Mouse (Mus musculus): Measurements from ENCODE around the gene Ppm1h. TPM values are rescaled to one million over a fixed set of nuclear protein-coding genes. Genes with fewer than 3 reads are reported as not detected.

Gene Ppm1h
- total and polyA plus RNA-seq, 3 experiments: 1.2 to 1.3 (median 1.3) TPM

DNA sequence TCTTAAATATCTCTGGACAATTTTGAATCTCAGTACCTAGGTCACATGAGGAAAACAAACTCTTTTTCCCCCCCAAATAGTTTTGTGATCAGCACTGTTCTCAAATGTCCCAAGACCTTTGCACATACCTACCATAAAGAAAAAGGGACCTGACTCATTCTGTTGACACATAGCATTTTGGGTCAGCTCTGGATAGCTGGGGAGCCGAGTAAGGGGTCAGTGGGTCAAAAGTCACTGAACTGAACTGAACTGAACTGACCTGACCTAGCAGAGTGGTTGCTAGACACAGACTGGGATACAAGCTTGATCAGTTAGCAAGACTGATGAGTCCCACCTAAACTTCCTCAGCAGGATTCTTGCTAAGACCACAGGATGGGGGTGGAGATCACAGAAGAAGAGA is 6.7 kb downstream of the Ppm1h start:
- no peaks in the 10 kb centered on the region for H3K79me2 ChIP-seq (replicated peaks; ENCODE audit: control insufficient read depth, extremely low read depth, insufficient read depth, poor library complexity, severe bottlenecking)
- in situ Hi-C loops (cut with MboI; ENCODE audit: low pct_ligation_motif_present, low pct_unique_long_range_greater_than_20kb, low sequenced_read_pairs) (no loop called here), dilution Hi-C loops (cut with MboI; ENCODE audit: extremely low pct_ligation_motif_present, extremely low pct_unique_long_range_greater_than_20kb, low sequenced_read_pairs) (no loop called here)
- H3K4me3 ChIP-seq (replicated peaks in 1 of 3; ENCODE audit: low read depth in 2 of 3, low read length in 2 of 3, poor library complexity in 1 of 3): no peak overlapping the region
- no peaks in the 10 kb centered on the region for H3K9me3 ChIP-seq (replicated peaks; ENCODE audit: low read length)
- H3K27me3 ChIP-seq (replicated peaks): no peaks in the 10 kb centered on the region
- H3K27ac ChIP-seq (ENCODE audit: insufficient read depth, low read depth): no peak overlapping the region
- no peak for DNase-seq (ENCODE audit: extremely low read depth)
- H3K4me2 ChIP-seq (ENCODE audit: insufficient read depth, low read depth, poor library complexity, severe bottlenecking): no peak overlapping the region
- no peak for TF ChIP-seq MAZ (IDR thresholded peaks at IDR 0.05; ENCODE audit: low read depth, low read length)
- no peak for TF ChIP-seq HCFC1 (IDR thresholded peaks at IDR 0.05; ENCODE audit: low read depth, low read length)
- TF ChIP-seq CTCF (conservative IDR thresholded peaks at IDR 0.05 in 1 of 2, IDR thresholded peaks at IDR 0.05 in 1 of 2; ENCODE audit: low read depth in 2 of 2, low read length in 2 of 2): no peak
- no peak overlapping the region for H3K9ac ChIP-seq (ENCODE audit: insufficient read depth, low read depth)
- H3K4me1 ChIP-seq (ENCODE audit: control insufficient read depth in 1 of 2, insufficient read depth in 2 of 2): peaks cover 0 to 4% of the 10 kb centered on the region in 2 experiments; a peak in 1 of 4 replicates
- H3K36me3 ChIP-seq (replicated peaks in 1 of 2; ENCODE audit: control insufficient read depth in 1 of 2, insufficient read depth in 1 of 2, low read length in 1 of 2): peaks cover 0 to 3% of the 10 kb centered on the region in 2 experiments

GRCm38 (mm10) chr10:122685836-122686531 is 7.4 kb downstream of the Ppm1h start:
- no peak for TF ChIP-seq JUND (conservative IDR thresholded peaks at IDR 0.05; ENCODE audit: low read depth, low read length)
- TF ChIP-seq ZC3H11A (IDR thresholded peaks at IDR 0.05; ENCODE audit: low read depth, low read length): no peak
- no peak for TF ChIP-seq CTCF (conservative IDR thresholded peaks at IDR 0.05 in 1 of 2, IDR thresholded peaks at IDR 0.05 in 1 of 2; ENCODE audit: low read depth in 2 of 2, low read length in 2 of 2)
- TF ChIP-seq RAD21 (IDR thresholded peaks at IDR 0.05; ENCODE audit: low read depth, low read length): no peak
- TF ChIP-seq ZNF384 (IDR thresholded peaks at IDR 0.05; ENCODE audit: low read depth, low read length): no peak
- TF ChIP-seq MAZ (IDR thresholded peaks at IDR 0.05; ENCODE audit: low read depth, low read length): no peak
- TF ChIP-seq MXI1 (IDR thresholded peaks at IDR 0.05; ENCODE audit: low read depth, low read length): no peak
- TF ChIP-seq UBTF (IDR thresholded peaks at IDR 0.05; ENCODE audit: low read depth, low read length): no peak
- no peak for TF ChIP-seq POLR2A (IDR thresholded peaks at IDR 0.05; ENCODE audit: low read depth, low read length)
- Histone ChIP-seq H3K79me2 (replicated peaks; ENCODE audit: control insufficient read depth, extremely low read depth, insufficient read depth, poor library complexity, severe bottlenecking) (no peaks in the 10 kb centered on the region), H3K4me2 (ENCODE audit: insufficient read depth, low read depth, poor library complexity, severe bottlenecking) (no peak overlapping the region), H3K36me3 (replicated peaks in 1 of 2; ENCODE audit: control insufficient read depth in 1 of 2, insufficient read depth in 1 of 2, low read length in 1 of 2) (peaks cover 0 to 3% of the 10 kb centered on the region in 2 experiments), H3K27me3 (replicated peaks) (no peaks in the 10 kb centered on the region), H3K4me3 (replicated peaks in 1 of 3; ENCODE audit: low read depth in 2 of 3, low read length in 2 of 3, poor library complexity in 1 of 3) (no peak overlapping the region), H3K27ac (ENCODE audit: insufficient read depth, low read depth) (no peak overlapping the region), H3K4me1 (ENCODE audit: control insufficient read depth in 1 of 2, insufficient read depth in 2 of 2) (peaks cover 0 to 10% of the 10 kb centered on the region in 2 experiments; a peak in 2 of 4 replicates), H3K9ac (ENCODE audit: insufficient read depth, low read depth) (no peak overlapping the region), H3K9me3 (replicated peaks; ENCODE audit: low read length) (no peaks in the 10 kb centered on the region)
- dilution Hi-C loops (cut with MboI; ENCODE audit: extremely low pct_ligation_motif_present, extremely low pct_unique_long_range_greater_than_20kb, low sequenced_read_pairs) (no loop called here), in situ Hi-C loops (cut with MboI; ENCODE audit: low pct_ligation_motif_present, low pct_unique_long_range_greater_than_20kb, low sequenced_read_pairs) (no loop called here)
- no peak for DNase-seq (ENCODE audit: extremely low read depth)

- H3K4me1 ChIP-seq (ENCODE audit: control insufficient read depth in 1 of 2, insufficient read depth in 2 of 2): peaks cover 0 to 12% of the 10 kb centered on the region in 2 experiments; a peak in 2 of 4 replicates
- H3K27ac ChIP-seq (ENCODE audit: insufficient read depth, low read depth): no peak overlapping the region
- TF ChIP-seq EP300 (IDR thresholded peaks at IDR 0.05; ENCODE audit: low read length) (0 out of 2 replicates have a peak, but pooled peaks have one; percentile 38), MAFK (IDR thresholded peaks at IDR 0.05; ENCODE audit: insufficient replicate concordance, low read length) (no peak)
- H3K79me2 ChIP-seq (replicated peaks; ENCODE audit: control insufficient read depth, extremely low read depth, insufficient read depth, poor library complexity, severe bottlenecking): no peaks in the 10 kb centered on the region
- in situ Hi-C loops (cut with MboI; ENCODE audit: low pct_ligation_motif_present, low pct_unique_long_range_greater_than_20kb, low sequenced_read_pairs): no loop called here
- no peak overlapping the region for H3K9ac ChIP-seq (ENCODE audit: insufficient read depth, low read depth)
- H3K9me3 ChIP-seq (replicated peaks; ENCODE audit: low read length): no peaks in the 10 kb centered on the region
- no peak overlapping the region for H3K4me3 ChIP-seq (replicated peaks in 1 of 3; ENCODE audit: low read depth in 2 of 3, low read length in 2 of 3, poor library complexity in 1 of 3)
- H3K36me3 ChIP-seq (replicated peaks in 1 of 2; ENCODE audit: control insufficient read depth in 1 of 2, insufficient read depth in 1 of 2, low read length in 1 of 2): peaks cover 0 to 3% of the 10 kb centered on the region in 2 experiments
- H3K27me3 ChIP-seq (replicated peaks): no peaks in the 10 kb centered on the region
- dilution Hi-C loops (cut with MboI; ENCODE audit: extremely low pct_ligation_motif_present, extremely low pct_unique_long_range_greater_than_20kb, low sequenced_read_pairs): no loop called here
- 0 out of 2 replicates have a peak overlapping the region, but pooled peaks have one; percentile 44 for H3K4me2 ChIP-seq (ENCODE audit: insufficient read depth, low read depth, poor library complexity, severe bottlenecking)
- DNase-seq (ENCODE audit: extremely low read depth): peak; percentile 51
These were observed 12.1 kb downstream of the Ppm1h start for GRCm38 (mm10) chr10:122690698-122691097.
